Mouse (Mus musculus) testis, adult 10 weeks (tissue): Measurements from ENCODE around the gene Chmp6. TPM values are rescaled to one million over a fixed set of nuclear protein-coding genes. Genes with fewer than 3 reads are reported as not detected.

Experiments
- polyA plus RNA-seq: library from polyadenylated mRNA; stranded (reverse); fragments of 350-450 nt; fragmentation: Illumina TruSeq; extraction: RNeasy Lipid Tissue Mini Kit (QIAGEN cat#74804); gene quantifications from one replicate; pipeline ENCODE4 v1.2.3, GENCODE M21; 2014; ENCODE audit warnings: low read depth, low replicate concordance

The Chmp6 gene
- 3.0 TPM for polyA plus RNA-seq

GRCm38 (mm10) chr11:119913291-119913934 is at the start of gene Chmp6:
Gene Chmp6 (plus strand): TSS chr11:119913441.

GRCm38 (mm10) chr11:119942727-119943427 is 29.6 kb downstream of the Chmp6 start, which contains the start of gene Baiap2:
Gene Baiap2 (plus strand): TSS chr11:119942763.

Other genes starting within 250 kb of the Chmp6 start
- gene Baiap2, start 29.3 kb downstream of the Chmp6 start, polyA plus RNA-seq = 8.8 TPM
- not detected for gene Aatk, start 133.7 kb downstream of the Chmp6 start, polyA plus RNA-seq
- gene Cep131, start 173.4 kb downstream of the Chmp6 start, polyA plus RNA-seq = 3.9 TPM
- 0.84 TPM for gene Tepsin, start 185.3 kb downstream of the Chmp6 start, polyA plus RNA-seq
- 1.9 TPM for gene Ndufaf8, start 185.5 kb downstream of the Chmp6 start, polyA plus RNA-seq
- 1.5 TPM for gene Slc38a10, start 237.9 kb downstream of the Chmp6 start, polyA plus RNA-seq